Mouse (Mus musculus) lung, postnatal 25 days (tissue): ENCODE results near the gene Apoa2.
A peak's percentile ranks its signal among the peaks of the same experiment; 100 is the strongest.

Source experiments
- DNase-seq: peaks from one replicate; pipeline ENCODE4 v3.0.0; 2022; ENCODE audit warnings: low spot score

The Apoa2 gene

GRCm38 (mm10) chr1:171224857-171225256 is at the start of gene Apoa2:
TSS of gene Apoa2 (plus strand) at chr1:171225054.
- no peak for DNase-seq

GRCm38 (mm10) chr1:171179487-171180171 is 45.2 kb upstream of the Apoa2 start:
- DNase-seq, result no peak

GRCm38 (mm10) chr1:171183025-171183424 is 41.8 kb upstream of the Apoa2 start:
- no peak for DNase-seq

- no peak for DNase-seq
Measured at GRCm38 (mm10) chr1:171183620-171184019, 41.2 kb upstream of the Apoa2 start.

GRCm38 (mm10) chr1:171184314-171184713 is 40.5 kb upstream of the Apoa2 start:
- peak; percentile 83 for DNase-seq

- no peak for DNase-seq
Measured at GRCm38 (mm10) chr1:171185655-171186054, 39.2 kb upstream of the Apoa2 start.

- no peak for DNase-seq
Measured at GRCm38 (mm10) chr1:171187851-171188700, 36.8 kb upstream of the Apoa2 start.

- DNase-seq, result no peak
Measured at GRCm38 (mm10) chr1:171189046-171189445, 35.8 kb upstream of the Apoa2 start.

GRCm38 (mm10) chr1:171189476-171190114 is 35.3 kb upstream of the Apoa2 start:
- DNase-seq, result no peak

- DNase-seq, result no peak
Measured at GRCm38 (mm10) chr1:171190832-171191231, 34.0 kb upstream of the Apoa2 start.

GRCm38 (mm10) chr1:171192283-171192682 is 32.6 kb upstream of the Apoa2 start:
- no peak for DNase-seq

- no peak for DNase-seq
Measured at GRCm38 (mm10) chr1:171193093-171193840, 31.6 kb upstream of the Apoa2 start.

GRCm38 (mm10) chr1:171193911-171194830 is 30.7 kb upstream of the Apoa2 start:
- no peak for DNase-seq

- DNase-seq, result no peak
Measured at GRCm38 (mm10) chr1:171195046-171195822, 29.6 kb upstream of the Apoa2 start.

- peak; percentile 68 for DNase-seq
Measured at GRCm38 (mm10) chr1:171195887-171196397, 28.9 kb upstream of the Apoa2 start, which contains the start of gene Pcp4l1. TSS of gene Pcp4l1 (minus strand) at chr1:171196268.

GRCm38 (mm10) chr1:171199532-171199931 is 25.3 kb upstream of the Apoa2 start:
- no peak for DNase-seq

- no peak for DNase-seq
Measured at GRCm38 (mm10) chr1:171200769-171201168, 24.1 kb upstream of the Apoa2 start.

GRCm38 (mm10) chr1:171203471-171204248 is 21.2 kb upstream of the Apoa2 start:
- DNase-seq, result no peak

GRCm38 (mm10) chr1:171204249-171204644 is 20.6 kb upstream of the Apoa2 start:
- no peak for DNase-seq
